Mouse (Mus musculus): ENCODE measurements around the gene Gucy2d.

The Gucy2d gene

GRCm38 (mm10) chr7:98439956-98440466 is at the start of gene Gucy2d:
Gene Gucy2d (plus strand): TSS chr7:98440416.
- in situ Hi-C loops (cut with MboI, MseI): no loop called here

- in situ Hi-C loops (cut with MboI, MseI): no loop called here
Observed at GRCm38 (mm10) chr7:98390486-98390885, 49.7 kb upstream of the Gucy2d start.

DNA sequence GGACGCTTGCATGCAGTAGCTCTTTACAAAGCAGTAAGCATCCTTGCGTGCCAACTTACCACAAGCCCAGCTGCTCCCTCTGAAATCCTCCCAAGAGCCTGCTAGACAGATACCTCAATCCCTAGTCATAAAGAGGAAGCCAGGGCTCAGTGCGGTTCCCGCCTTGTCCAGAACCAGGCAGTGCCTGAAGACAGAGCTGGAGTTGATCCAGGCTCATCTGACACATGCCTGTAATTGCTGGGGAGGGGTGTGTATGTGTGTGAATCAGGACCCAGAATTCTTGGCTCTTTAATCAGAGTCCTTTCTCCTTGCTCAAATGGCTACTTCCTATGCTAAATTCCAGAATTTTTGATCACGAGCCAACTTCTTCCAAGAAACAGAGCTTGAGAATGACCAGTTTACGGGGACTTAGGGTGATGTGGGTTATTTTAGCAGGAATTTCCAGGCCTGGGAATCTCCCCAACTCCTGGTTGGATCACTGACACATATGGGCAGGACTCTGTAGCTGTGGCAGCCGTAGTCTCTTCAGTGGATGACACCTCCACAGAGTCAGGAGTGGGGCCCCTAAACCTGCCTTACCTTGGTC is 48.8 kb upstream of the Gucy2d start:
- in situ Hi-C loops (cut with MboI, MseI): no loop called here

- in situ Hi-C loops (cut with MboI, MseI): no loop called here
Observed at GRCm38 (mm10) chr7:98392466-98393201, 47.6 kb upstream of the Gucy2d start.

GRCm38 (mm10) chr7:98402582-98403574 is 37.3 kb upstream of the Gucy2d start:
- in situ Hi-C loops (cut with MboI, MseI): no loop called here

- in situ Hi-C loops (cut with MboI, MseI): no loop called here
Observed at GRCm38 (mm10) chr7:98403996-98404395, 36.2 kb upstream of the Gucy2d start.

DNA sequence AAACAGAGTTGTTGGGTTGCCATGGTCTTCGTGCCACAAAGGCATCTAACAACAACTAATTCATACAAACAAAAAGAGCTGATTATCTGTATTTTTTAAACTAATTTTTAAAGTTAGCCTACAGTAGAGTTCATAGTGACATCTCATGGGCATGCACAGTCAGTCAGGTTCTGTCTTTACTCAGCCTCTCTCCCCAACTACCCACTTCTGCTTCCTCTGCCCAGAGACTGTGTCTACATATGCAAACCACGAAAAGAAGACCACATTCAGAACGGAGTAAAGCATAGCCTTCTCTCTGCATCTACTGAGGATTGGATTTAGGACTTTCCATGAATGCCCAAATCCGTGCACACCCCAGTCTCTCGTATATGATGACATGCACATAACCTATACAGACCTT is 32.6 kb upstream of the Gucy2d start:
- in situ Hi-C loops (cut with MboI, MseI): no loop called here

- in situ Hi-C loops (cut with MboI, MseI): no loop called here
Observed at GRCm38 (mm10) chr7:98413115-98413514, 27.1 kb upstream of the Gucy2d start.

GRCm38 (mm10) chr7:98415550-98415949 is 24.7 kb upstream of the Gucy2d start:
- in situ Hi-C loops (cut with MboI, MseI): no loop called here

- in situ Hi-C loops (cut with MboI, MseI): no loop called here
Observed at GRCm38 (mm10) chr7:98416020-98416419, 24.2 kb upstream of the Gucy2d start.

- in situ Hi-C loops (cut with MboI, MseI): no loop called here
Observed at GRCm38 (mm10) chr7:98418031-98418805, 22.0 kb upstream of the Gucy2d start.

- in situ Hi-C loops (cut with MboI, MseI): no loop called here
Observed at GRCm38 (mm10) chr7:98419366-98419765, 20.9 kb upstream of the Gucy2d start.

DNA sequence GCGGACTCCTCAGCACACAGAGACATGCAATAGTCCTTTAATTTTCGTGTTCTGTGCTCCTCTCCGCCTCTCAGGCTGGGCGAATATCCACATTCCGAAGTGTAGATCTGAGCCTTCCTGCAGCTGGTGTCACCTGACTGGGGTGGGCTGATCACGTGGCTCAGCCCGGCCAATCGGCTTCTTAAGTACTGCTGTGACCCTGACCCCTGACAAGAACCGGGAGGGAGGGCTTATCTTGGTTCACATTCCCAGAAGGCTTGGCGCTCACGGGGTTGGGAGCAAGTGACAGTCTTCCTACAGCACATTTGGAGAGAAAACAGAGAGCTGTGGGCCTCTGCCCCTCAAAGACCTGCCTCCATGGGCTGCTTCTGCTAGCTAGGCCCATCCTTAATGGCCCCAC is 16.7 kb upstream of the Gucy2d start:
- in situ Hi-C loops (cut with MboI, MseI): no loop called here

DNA sequence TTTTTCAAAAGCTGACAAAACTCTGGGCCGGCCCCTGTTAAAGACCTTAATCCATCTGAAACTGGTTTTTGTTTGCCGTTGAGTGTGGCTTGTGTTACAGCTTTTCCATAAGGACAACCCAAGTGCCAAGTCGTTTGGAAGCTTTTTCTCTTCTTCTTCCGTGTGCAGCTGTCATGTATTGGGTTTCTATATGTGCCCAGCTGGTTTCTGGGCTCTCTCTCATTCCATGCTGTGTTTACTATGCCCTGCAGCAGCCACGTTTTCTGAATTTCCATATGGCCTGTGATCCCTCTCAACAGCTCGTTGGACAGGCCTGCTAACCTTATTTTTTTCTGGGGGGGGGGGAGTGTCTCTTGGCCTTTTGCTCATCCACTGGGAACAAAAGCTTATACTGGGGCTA is 15.8 kb upstream of the Gucy2d start:
- in situ Hi-C loops (cut with MboI, MseI): no loop called here

- in situ Hi-C loops (cut with MboI, MseI): no loop called here
Observed at GRCm38 (mm10) chr7:98425551-98425950, 14.7 kb upstream of the Gucy2d start.

DNA sequence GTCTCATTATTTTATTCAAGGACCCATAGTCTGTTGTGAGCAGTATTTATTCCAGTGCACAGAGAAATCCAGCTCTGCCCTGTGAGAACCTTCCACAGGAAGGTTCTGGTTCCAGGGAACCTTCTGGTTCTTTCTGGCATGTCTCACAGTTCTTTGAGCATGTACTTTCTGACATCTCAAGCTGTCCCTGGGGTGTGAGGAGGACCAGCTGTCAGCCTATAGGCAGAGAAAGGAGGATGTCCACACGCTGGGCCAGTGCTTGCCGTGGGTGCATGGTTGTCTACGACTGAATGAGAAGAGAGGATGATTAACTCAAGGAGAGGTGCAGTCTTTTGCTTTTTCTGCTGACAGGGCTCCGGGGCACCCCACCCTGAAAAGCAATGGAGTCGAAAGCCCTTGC is 13.6 kb upstream of the Gucy2d start:
- in situ Hi-C loops (cut with MboI, MseI): no loop called here

DNA sequence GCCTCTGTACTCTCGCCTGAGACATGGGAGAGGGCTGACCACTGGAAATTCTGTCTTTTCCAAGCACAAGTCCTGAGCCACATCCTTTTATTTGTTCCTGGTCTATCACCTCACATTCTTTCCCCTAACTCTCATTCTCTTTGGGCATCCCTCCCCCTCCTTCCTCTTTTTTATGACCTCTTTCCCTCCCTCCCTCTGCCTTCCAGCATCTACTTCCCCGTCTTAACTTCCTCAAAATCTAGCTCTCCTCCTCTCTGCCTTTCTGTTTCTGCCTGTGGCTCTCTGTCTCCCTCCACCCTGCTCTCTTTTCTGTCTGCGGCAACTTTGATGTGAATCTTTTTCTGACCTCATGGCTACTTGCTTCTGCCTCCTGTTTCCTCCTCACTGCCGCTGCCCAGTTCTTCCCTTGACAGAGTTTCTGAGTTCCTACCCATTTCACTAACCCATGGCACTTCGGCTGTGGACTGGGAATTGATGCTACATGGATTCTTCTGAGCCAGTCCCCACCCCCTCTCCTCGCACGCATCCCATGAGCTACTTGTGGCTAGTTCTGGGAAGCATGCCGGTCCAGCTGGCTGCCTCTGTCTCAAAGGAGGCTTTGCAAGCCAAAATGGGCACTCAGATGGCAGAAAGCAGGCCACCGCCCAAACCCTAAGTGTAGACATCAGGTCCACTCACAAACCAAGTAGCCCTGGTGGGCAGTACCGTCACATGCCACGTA is 12.9 kb upstream of the Gucy2d start:
- in situ Hi-C loops (cut with MboI, MseI): no loop called here

DNA sequence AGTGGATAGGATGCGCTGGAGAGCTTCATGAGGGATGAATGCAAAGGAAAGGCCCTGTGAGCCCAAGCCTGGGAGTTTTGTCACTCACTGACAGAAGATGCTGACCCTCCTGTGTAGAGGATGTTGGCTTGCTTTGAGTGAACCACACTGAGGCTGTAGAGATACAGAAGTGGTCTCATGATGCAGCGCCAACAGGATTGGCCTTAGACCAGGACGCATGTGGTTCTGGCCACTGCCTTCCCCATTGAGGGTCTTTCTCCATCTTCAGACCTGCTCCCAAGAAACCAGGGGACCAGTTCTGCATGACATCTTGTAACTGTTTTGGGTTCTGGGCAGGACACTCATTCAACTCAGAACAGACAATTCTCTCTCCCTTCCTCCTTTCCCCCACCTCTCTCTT is 10.6 kb upstream of the Gucy2d start:
- in situ Hi-C loops (cut with MboI, MseI): no loop called here

GRCm38 (mm10) chr7:98430785-98431184 is 9.4 kb upstream of the Gucy2d start:
- in situ Hi-C loops (cut with MboI, MseI): loop anchor here (5.0 kb wide), 1 partner anchor 73 kb away; no protein-coding TSS in a partner anchor

- in situ Hi-C loops (cut with MboI, MseI): no loop called here
Observed at GRCm38 (mm10) chr7:98437629-98438028, 2.6 kb upstream of the Gucy2d start.

DNA sequence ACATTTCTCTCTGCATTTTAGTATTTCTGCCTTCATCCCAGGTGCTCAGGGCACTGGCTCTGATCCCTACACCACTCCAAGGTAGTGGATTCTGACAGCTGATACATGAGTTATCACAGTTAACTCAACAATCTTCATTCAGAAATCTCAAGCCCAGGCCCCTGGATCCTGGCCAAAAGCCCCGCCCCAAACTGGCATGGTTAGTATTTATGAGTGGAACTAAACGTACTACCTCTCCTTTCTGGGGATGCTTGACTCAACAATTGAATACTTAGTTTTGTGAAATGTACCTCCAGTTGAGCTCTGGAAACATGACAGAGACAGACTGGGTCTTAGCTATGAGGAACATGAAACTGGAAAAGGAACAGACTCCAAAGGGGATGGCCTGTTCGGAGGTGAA is 6.7 kb downstream of the Gucy2d start:
- in situ Hi-C loops (cut with MboI, MseI): no loop called here

All from T-helper 2 cell (primary cell).